Mouse (Mus musculus) mesoderm, embryonic 11.5 days (tissue): Measurements from ENCODE around the gene Ccdc120.

Source experiments
- DNase-seq: peaks from one replicate; pipeline ENCODE4 v3.0.0-alpha.2; 2012; ENCODE audit warnings: low read depth, low spot score

Gene Ccdc120

DNA sequence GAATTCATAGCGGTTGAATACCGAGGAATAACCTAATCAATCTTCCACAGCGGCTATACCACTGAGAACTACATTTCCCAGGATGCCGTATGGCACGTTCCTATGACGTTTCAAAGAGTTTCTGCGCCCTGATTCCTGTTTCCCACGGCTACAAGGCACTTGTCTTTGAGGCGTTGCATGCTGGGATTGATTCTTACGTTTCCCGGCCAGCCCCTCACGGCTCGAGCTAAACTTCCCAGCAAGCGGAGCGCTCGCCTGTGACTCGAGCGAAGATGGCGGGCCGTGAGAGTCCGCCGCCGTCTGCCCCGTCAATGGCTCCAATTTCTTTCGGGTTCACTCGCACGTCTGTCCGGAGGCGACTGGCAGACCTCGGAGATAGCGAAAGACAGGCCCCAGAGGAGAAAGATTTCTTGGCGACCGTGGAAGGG lies 53.7 kb downstream of the Ccdc120 start, which contains the start of gene Gpkow:
Gpkow (plus strand) TSS at position 178 of the 428 bp plus-strand sequence.
- DNase-seq: peak; percentile 92

DNA sequence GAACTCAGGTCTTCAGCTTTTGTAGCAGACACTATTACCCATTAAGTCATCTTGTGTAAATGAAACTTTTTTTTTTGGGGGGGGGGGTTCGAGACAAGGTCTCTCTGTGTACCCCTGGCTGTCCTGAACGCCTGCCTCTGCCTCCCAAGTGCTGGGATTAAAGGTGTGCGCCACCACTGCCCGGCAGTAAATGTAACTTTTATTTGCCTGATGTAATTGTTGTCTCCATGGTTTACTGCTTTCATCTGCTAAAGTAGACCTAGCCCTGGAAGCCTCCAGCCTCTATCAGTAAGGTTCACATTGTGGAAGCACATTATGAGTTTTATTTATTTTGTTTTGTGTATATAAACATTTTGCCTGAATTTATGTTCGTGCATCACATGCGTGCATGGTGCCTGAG lies 54.2 kb downstream of the Ccdc120 start:
- no peak for DNase-seq

DNA sequence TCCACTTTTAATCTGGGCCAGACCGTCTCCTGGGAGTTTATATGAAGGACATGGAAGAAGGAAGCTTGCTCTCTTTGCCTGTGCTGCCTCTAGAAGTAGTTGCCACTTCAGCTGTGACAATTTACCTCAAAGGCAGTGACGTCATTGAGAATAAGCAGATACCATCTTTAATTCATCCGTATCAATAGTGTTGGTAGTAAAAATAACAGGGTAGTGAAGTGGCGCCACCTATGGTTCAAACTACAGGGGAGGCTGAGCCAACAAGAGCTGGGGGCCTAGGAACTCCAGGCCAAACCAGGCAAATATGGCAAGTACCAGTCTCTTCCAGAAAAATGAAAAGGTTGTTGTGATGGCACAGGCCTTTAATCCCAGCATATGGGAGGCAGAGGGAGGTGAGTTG lies 57.8 kb downstream of the Ccdc120 start:
- DNase-seq: peak; percentile 33

DNA sequence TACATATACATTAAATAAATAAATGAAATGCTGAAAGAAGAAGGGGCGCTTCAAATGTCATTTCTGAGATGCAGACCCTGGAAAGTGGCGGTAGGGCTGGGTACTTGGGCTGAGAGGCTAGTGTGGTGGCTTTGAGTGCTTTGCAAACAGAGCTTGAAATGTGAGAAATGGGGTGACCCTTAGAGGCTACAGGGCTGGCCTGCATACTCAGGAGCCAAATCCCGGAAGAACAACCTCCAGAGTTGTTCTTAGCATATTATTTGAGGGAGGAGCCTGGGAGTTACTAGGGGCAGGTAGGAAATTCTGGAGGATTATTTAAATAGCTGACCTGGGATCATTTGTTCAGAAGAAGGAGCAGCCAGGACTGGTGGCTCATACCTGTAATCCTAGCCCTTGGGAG lies 60.2 kb downstream of the Ccdc120 start:
- DNase-seq: no peak

DNA sequence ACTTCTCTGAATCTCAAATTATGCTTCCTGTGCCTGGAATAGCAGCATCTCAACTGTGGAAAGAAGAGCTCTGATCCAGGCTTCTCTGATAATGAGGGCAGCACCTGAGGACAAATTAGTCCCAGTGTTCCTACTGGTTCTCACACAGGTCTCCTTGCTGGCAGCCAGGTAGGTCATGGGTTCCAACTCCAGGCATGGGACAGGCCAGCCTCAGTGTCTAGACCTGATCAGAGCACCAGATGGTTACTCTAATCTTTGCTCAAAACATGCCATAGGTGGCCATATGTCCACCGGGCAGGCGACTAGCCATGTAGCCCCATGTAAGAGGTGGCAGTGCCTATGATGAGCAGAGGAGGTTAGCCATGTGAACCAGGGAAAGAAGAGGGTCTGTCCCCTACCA lies 62.4 kb downstream of the Ccdc120 start:
- no peak for DNase-seq
